Mouse (Mus musculus): ENCODE measurements at regions not wholly inside any gene's neighbourhood (a gene's known extent, or its start where the extent isn't known, plus 50 kb on each side); places are given as distances from the start of the nearest gene placed in this dataset.
"Not testable (repeated sequence)": the region's sequence is repeated elsewhere in the genome, so short reads cannot be mapped to it uniquely, and the experiment has no call there.

DNA sequence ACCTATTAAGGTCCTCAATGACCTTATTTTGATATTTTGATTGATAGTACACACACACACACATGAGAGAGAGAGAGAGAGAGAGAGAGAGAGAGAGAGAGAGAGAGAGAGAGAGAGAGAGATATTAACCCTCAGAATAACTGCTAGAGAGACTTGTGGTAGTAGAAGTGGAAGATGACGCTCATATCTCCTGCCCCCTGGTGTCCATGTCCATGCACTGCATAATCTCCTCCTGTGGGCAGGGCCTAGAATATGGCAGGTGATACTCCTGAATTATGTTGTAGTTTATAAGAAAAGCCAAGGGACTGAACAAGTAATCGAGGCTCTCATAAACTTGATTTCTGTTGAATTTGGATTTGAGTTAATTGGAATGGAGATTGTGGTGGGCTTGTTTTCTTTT lies 712.3 kb downstream of the Dad1 start:
- not testable (repeated sequence) for TF ChIP-seq CTCF (IDR thresholded peaks at IDR 0.05; ENCODE audit: borderline replicate concordance, control insufficient read depth, extremely low read depth, insufficient read depth, low read length, poor library complexity); POLR2A (IDR thresholded peaks at IDR 0.05; ENCODE audit: control insufficient read depth, extremely low read depth, insufficient read depth, low read length, poor library complexity)
